Mouse (Mus musculus) intestine, embryonic 16.5 days (tissue): ENCODE results near the gene Mapk8ip1. TPM values are rescaled to one million over a fixed set of nuclear protein-coding genes. Genes with fewer than 3 reads are reported as not detected.

Source experiments
- ATAC-seq: fragments of 200-750 bp; cut with Nextera tagmentation; 2 replicates; pipeline ENCODE4 v1.8.0; 2017; ENCODE audit warnings: moderate TSS enrichment, moderate library complexity
- H3K27ac ChIP-seq: fragments of 300-500 bp; sonication (generic); 2 replicates; pipeline ENCODE4 v1.5.1; 2014; ENCODE audit warnings: mild to moderate bottlenecking, low read length
- H3K27me3 ChIP-seq: fragments of 300-500 bp; sonication (generic); replicated peaks from 2 replicates; pipeline ENCODE4 v1.6.1; 2014; ENCODE audit warnings: low read length, control low read depth, mixed read lengths; ENCODE audit not compliant: control insufficient read depth, insufficient read depth
- H3K36me3 ChIP-seq: fragments of 300-500 bp; sonication (generic); 2 replicates; pipeline ENCODE4 v1.6.1; 2014; ENCODE audit warnings: low read length, control low read depth; ENCODE audit not compliant: control insufficient read depth, insufficient read depth
- H3K4me1 ChIP-seq: fragments of 300-500 bp; sonication (generic); 2 replicates; pipeline ENCODE4 v1.6.1; 2014; ENCODE audit warnings: low read length, control low read depth, mixed read lengths; ENCODE audit not compliant: control insufficient read depth, insufficient read depth
- H3K4me2 ChIP-seq: fragments of 300-500 bp; sonication (generic); 2 replicates; pipeline ENCODE4 v1.6.1; 2014; ENCODE audit warnings: low read depth, low read length, control low read depth
- H3K4me3 ChIP-seq: fragments of 300-500 bp; sonication (generic); 2 replicates; pipeline ENCODE4 v1.5.1; 2014; ENCODE audit warnings: mild to moderate bottlenecking, low read length
- H3K9ac ChIP-seq: fragments of 300-500 bp; sonication (generic); 2 replicates; pipeline ENCODE4 v1.6.1; 2014; ENCODE audit warnings: low read depth, low read length
- H3K9me3 ChIP-seq: fragments of 300-500 bp; sonication (generic); 2 replicates; pipeline ENCODE4 v1.6.1; 2016; ENCODE audit warnings: low read length, control low read depth; ENCODE audit not compliant: control insufficient read depth
- WGBS: fragments of 180-500 bp; shearing (Covaris S2); extraction: QIAGEN DNeasy Blood & Tissue Kit; methylation state at CpG from one replicate; pipeline ENCODE4 v1.1.7; 2014; 5-methylcytosine and 5-hydroxymethylcytosine counted together
- polyA plus RNA-seq: library from polyadenylated mRNA; unstranded; fragments of >200 nt; fragmentation: Nextera tagmentation; extraction: Ambion mirVana; gene quantifications from 2 replicates; pipeline ENCODE4 v1.2.1, GENCODE M21; 2015

Mapk8ip1 gene
- polyA plus RNA-seq, 1 experiment from 2014 or later, result 10.6 TPM

GRCm38 (mm10) chr2:92437875-92438274, 36.8 kb upstream of the Mapk8ip1 start:
- Histone ChIP-seq H3K9ac (no peak overlapping the region), H3K27ac (no peak overlapping the region), H3K9me3 (no peaks in the 10 kb centered on the region), H3K4me2 (0 out of 2 replicates have a peak overlapping the region, but pooled peaks have one; percentile 34), H3K4me1 (peaks cover 13% of the 10 kb centered on the region), H3K4me3 (no peak overlapping the region), H3K36me3 (no peaks in the 10 kb centered on the region), H3K27me3 (no peaks in the 10 kb centered on the region)
- WGBS, result 0% methylated on average over 5 of the region's 5 CpGs
- ATAC-seq, result no peak

- Histone ChIP-seq H3K4me2 (no peak overlapping the region), H3K9me3 (no peaks in the 10 kb centered on the region), H3K36me3 (no peaks in the 10 kb centered on the region), H3K4me1 (peaks cover 14% of the 10 kb centered on the region), H3K27me3 (no peaks in the 10 kb centered on the region), H3K9ac (no peak overlapping the region), H3K27ac (no peak overlapping the region), H3K4me3 (no peak overlapping the region)
- no peak for ATAC-seq
- 64% methylated on average over 4 of the region's 4 CpGs for WGBS
Measured at GRCm38 (mm10) chr2:92437366-92437765, 36.3 kb upstream of the Mapk8ip1 start.

- 51% methylated on average over 6 of the region's 6 CpGs for WGBS
- no peaks in the 10 kb centered on the region for H3K36me3 ChIP-seq
- no peak overlapping the region for H3K4me2 ChIP-seq
- no peak overlapping the region for H3K4me3 ChIP-seq
- no peak overlapping the region for H3K27ac ChIP-seq
- H3K27me3 ChIP-seq, result no peaks in the 10 kb centered on the region
- no peak for ATAC-seq
- H3K9ac ChIP-seq, result no peak overlapping the region
- H3K9me3 ChIP-seq, result no peaks in the 10 kb centered on the region
- peaks cover 32% of the 10 kb centered on the region for H3K4me1 ChIP-seq
Measured at GRCm38 (mm10) chr2:92435023-92435422, 34.0 kb upstream of the Mapk8ip1 start.

GRCm38 (mm10) chr2:92434375-92434745, 33.3 kb upstream of the Mapk8ip1 start:
- WGBS, result 6% methylated on average over 12 of the region's 12 CpGs

GRCm38 (mm10) chr2:92433578-92434374, 32.7 kb upstream of the Mapk8ip1 start, which contains the start of gene Cry2:
Gene Cry2 (minus strand): TSS chr2:92434043.
- Histone ChIP-seq H3K27ac (peak within 1 kb of the TSS; percentile 33; the same call in 1 of the 2 replicates), H3K27me3 (no peaks in the 10 kb centered on the region), H3K4me3 (peak within 1 kb of the TSS; percentile 88), H3K9me3 (no peaks in the 10 kb centered on the region), H3K4me2 (peak within 1 kb of the TSS; percentile 84), H3K36me3 (no peaks in the 10 kb centered on the region), H3K4me1 (peaks cover 39% of the 10 kb centered on the region), H3K9ac (peak within 1 kb of the TSS; percentile 86)
- peak; percentile 98 for ATAC-seq
- WGBS, result under 1% methylated on average over 76 of the region's 76 CpGs

More at GRCm38 (mm10) chr2:92434375-92434745, 33.3 kb upstream of the Mapk8ip1 start:
- Histone ChIP-seq H3K4me2 (peak overlapping the region; percentile 79), H3K9me3 (no peaks in the 10 kb centered on the region), H3K36me3 (no peaks in the 10 kb centered on the region), H3K27ac (no peak overlapping the region), H3K27me3 (no peaks in the 10 kb centered on the region), H3K4me1 (peaks cover 38% of the 10 kb centered on the region), H3K9ac (peak overlapping the region; percentile 54), H3K4me3 (peak overlapping the region; percentile 54)
- no peak for ATAC-seq

- H3K27ac ChIP-seq, result peak overlapping the region; percentile 1; the same call in 1 of the 2 replicates
Measured at GRCm38 (mm10) chr2:92432299-92433295, 31.5 kb upstream of the Mapk8ip1 start.

GRCm38 (mm10) chr2:92431611-92432179, 30.6 kb upstream of the Mapk8ip1 start:
- peak overlapping the region; percentile 84 for H3K4me2 ChIP-seq
- WGBS, result 32% methylated on average over 11 of the region's 11 CpGs

More at GRCm38 (mm10) chr2:92432299-92433295, 31.5 kb upstream of the Mapk8ip1 start:
- H3K27me3 ChIP-seq, result no peaks in the 10 kb centered on the region
- H3K4me2 ChIP-seq, result peak overlapping the region; percentile 84
- H3K9me3 ChIP-seq, result no peaks in the 10 kb centered on the region
- H3K4me3 ChIP-seq, result peak overlapping the region; percentile 88
- H3K9ac ChIP-seq, result peak overlapping the region; percentile 86
- H3K36me3 ChIP-seq, result no peaks in the 10 kb centered on the region
- peaks cover 42% of the 10 kb centered on the region for H3K4me1 ChIP-seq
- WGBS, result 29% methylated on average over 17 of the region's 17 CpGs
- ATAC-seq, result no peak

GRCm38 (mm10) chr2:92430723-92431541, 29.9 kb upstream of the Mapk8ip1 start:
- H3K9ac ChIP-seq, result peak overlapping the region; percentile 18; the same call in 1 of the 2 replicates
- no peaks in the 10 kb centered on the region for H3K9me3 ChIP-seq
- 55% methylated on average over 21 of the region's 21 CpGs for WGBS
- 0 out of 2 replicates have a peak overlapping the region, but pooled peaks have one; percentile 1 for H3K27ac ChIP-seq
- peaks cover 44% of the 10 kb centered on the region for H3K4me1 ChIP-seq
- no peaks in the 10 kb centered on the region for H3K36me3 ChIP-seq
- ATAC-seq, result peak; percentile 28
- no peaks in the 10 kb centered on the region for H3K27me3 ChIP-seq
- H3K4me3 ChIP-seq, result peak overlapping the region; percentile 28; the same call in 1 of the 2 replicates
- peak overlapping the region; percentile 84 for H3K4me2 ChIP-seq

More at GRCm38 (mm10) chr2:92431611-92432179, 30.6 kb upstream of the Mapk8ip1 start:
- Histone ChIP-seq H3K9me3 (no peaks in the 10 kb centered on the region), H3K27ac (peak overlapping the region; percentile 1; the same call in 1 of the 2 replicates), H3K36me3 (no peaks in the 10 kb centered on the region), H3K4me3 (peak overlapping the region; percentile 28; the same call in 1 of the 2 replicates), H3K9ac (peak overlapping the region; percentile 18; the same call in 1 of the 2 replicates), H3K27me3 (no peaks in the 10 kb centered on the region), H3K4me1 (peaks cover 43% of the 10 kb centered on the region)
- ATAC-seq, result no peak
